Mouse (Mus musculus): ENCODE data around the gene Cops9.

GRCm38 (mm10) chr1:92657025-92657820 lies 15.4 kb upstream of the Cops9 start:
- TF ChIP-seq CTCF (IDR thresholded peaks at IDR 0.05) (no peak), EP300 (IDR thresholded peaks at IDR 0.05; ENCODE audit: insufficient read depth, low read depth, low read length) (no peak)
